Mouse (Mus musculus) kidney, postnatal 36 days (tissue): Measurements from ENCODE around the gene Gsdma.
A peak's percentile ranks its signal among the peaks of the same experiment; 100 is the strongest.

Experiments used
- DNase-seq, 2 experiments: peaks; one replicate each; pipeline ENCODE4 v3.0.0; 2021 to 2022; ENCODE audit warnings: mixed read lengths in 2 of 2

Gene Gsdma

GRCm38 (mm10) chr11:98710416-98711045, 46.4 kb downstream of the Gsdma start:
- peak; percentile 86 to 95 for DNase-seq

- no peak for DNase-seq
Observed at GRCm38 (mm10) chr11:98711046-98711434, 46.9 kb downstream of the Gsdma start.

GRCm38 (mm10) chr11:98712009-98712408, 47.9 kb downstream of the Gsdma start:
- DNase-seq = peak; percentile 49 to 57

GRCm38 (mm10) chr11:98713703-98714102, 49.6 kb downstream of the Gsdma start:
- peak; percentile 42 to 60 for DNase-seq

- no peak for DNase-seq
Observed at GRCm38 (mm10) chr11:98715946-98716345, 51.8 kb downstream of the Gsdma start.

- DNase-seq = peak; percentile 60 to 86
Observed at GRCm38 (mm10) chr11:98717904-98718303, 53.8 kb downstream of the Gsdma start.

GRCm38 (mm10) chr11:98720756-98721155, 56.6 kb downstream of the Gsdma start:
- no peak for DNase-seq

GRCm38 (mm10) chr11:98721458-98722226, 57.5 kb downstream of the Gsdma start:
- peak; percentile 76 to 83 for DNase-seq

- DNase-seq = peak; percentile 31 to 50
Observed at GRCm38 (mm10) chr11:98723098-98723497, 58.9 kb downstream of the Gsdma start.

GRCm38 (mm10) chr11:98725926-98726506, 61.9 kb downstream of the Gsdma start:
- DNase-seq = peak in 1 of 2 experiments; percentile 37
